In genomic region chr5:34293363-34293762, GRCm38 (mm10) we compare ENCODE assay signal across 19 mouse cellular contexts. TPM values are rescaled to one million over a fixed set of nuclear protein-coding genes. Genes with fewer than 3 reads are reported as not detected.
DNase-seq lines count a peak whose midpoint lies in the region; ATAC-seq and TF ChIP-seq lines count a peak whose summit lies in the region.
"Had no signal": no experiment of that assay in that cellular context is flagged by ENCODE, and none has a peak within 500 bp of the region (broad histone marks: within the 10 kb centered on the region; RNA-seq: fewer than 3 reads in every experiment).

No protein-coding gene starts in this region.

- no peaks in the 10 kb centered on the region for H3K36me3 ChIP-seq in intestine, postnatal 0 days (ENCODE audit: control insufficient read depth, insufficient read depth)
- H3K36me3 ChIP-seq in intestine, embryonic 16.5 days (ENCODE audit: control insufficient read depth, insufficient read depth, low read length), result no peaks in the 10 kb centered on the region
- H3K36me3 ChIP-seq in midbrain, postnatal 0 days (ENCODE audit: insufficient read depth, low read length), result no peaks in the 10 kb centered on the region
- no peaks in the 10 kb centered on the region for H3K36me3 ChIP-seq in midbrain, embryonic 15.5 days (replicated peaks)
- H3K36me3 ChIP-seq in CH12.LX (replicated peaks in 1 of 2; ENCODE audit: control insufficient read depth in 1 of 2, insufficient read depth in 1 of 2, low read length in 1 of 2), result no peaks in the 10 kb centered on the region
- H3K36me3 ChIP-seq: embryonic facial prominence, embryonic 15.5 days; G1E; heart, embryonic 10.5 days; limb, embryonic 15.5 days; neural tube, embryonic 13.5 days had no signal

- H3K79me2 ChIP-seq in CH12.LX (replicated peaks; ENCODE audit: control insufficient read depth, extremely low read depth, insufficient read depth, poor library complexity, severe bottlenecking), result no peaks in the 10 kb centered on the region

- TF ChIP-seq EP300 in CH12.LX (IDR thresholded peaks at IDR 0.05; ENCODE audit: low read length), result no peak

- TF ChIP-seq RAD21 in CH12.LX (IDR thresholded peaks at IDR 0.05; ENCODE audit: low read depth, low read length), result peak; percentile 11

- H3K4me2 ChIP-seq in intestine, postnatal 0 days (replicated peaks; ENCODE audit: low read depth), result no peak overlapping the region
- H3K4me2 ChIP-seq in intestine, embryonic 16.5 days (ENCODE audit: low read depth, low read length), result no peak overlapping the region
- H3K4me2 ChIP-seq in midbrain, postnatal 0 days (ENCODE audit: low read depth, low read length, poor library complexity, severe bottlenecking), result no peak overlapping the region
- no peak overlapping the region for H3K4me2 ChIP-seq in midbrain, embryonic 15.5 days
- H3K4me2 ChIP-seq in CH12.LX (ENCODE audit: insufficient read depth, low read depth, poor library complexity, severe bottlenecking), result no peak overlapping the region
- H3K4me2 ChIP-seq: embryonic facial prominence, embryonic 15.5 days; forebrain, embryonic 13.5 days; limb, embryonic 15.5 days; neural tube, embryonic 13.5 days had no signal

- H3K27me3 ChIP-seq in intestine, postnatal 0 days (replicated peaks; ENCODE audit: control insufficient read depth, insufficient read depth, low read length), result peaks cover 15% of the 10 kb centered on the region
- H3K27me3 ChIP-seq in intestine, embryonic 16.5 days (replicated peaks; ENCODE audit: control insufficient read depth, insufficient read depth, low read length), result peaks cover 13% of the 10 kb centered on the region
- H3K27me3 ChIP-seq in midbrain, postnatal 0 days (ENCODE audit: insufficient read depth, low read length), result no peaks in the 10 kb centered on the region
- H3K27me3 ChIP-seq in midbrain, embryonic 15.5 days (replicated peaks), result peaks cover 3% of the 10 kb centered on the region; the same call in 1 of the 2 replicates
- H3K27me3 ChIP-seq in CH12.LX (replicated peaks), result peaks cover 2% of the 10 kb centered on the region

- no peak for ATAC-seq in intestine, postnatal 0 days
- ATAC-seq in intestine, embryonic 16.5 days, result no peak
- no peak for ATAC-seq in midbrain, postnatal 0 days (ENCODE audit: low FRiP score)
- ATAC-seq in midbrain, embryonic 15.5 days (replicated peaks), result no peak
- ATAC-seq: forebrain, embryonic 13.5 days; midbrain, embryonic 16.5 days had no signal

- H3K27ac ChIP-seq in intestine, postnatal 0 days (ENCODE audit: low read depth, low read length), result no peak overlapping the region
- no peak overlapping the region for H3K27ac ChIP-seq in intestine, embryonic 16.5 days (ENCODE audit: low read length)
- no peak overlapping the region for H3K27ac ChIP-seq in midbrain, postnatal 0 days (ENCODE audit: low read depth, low read length)
- no peak overlapping the region for H3K27ac ChIP-seq in midbrain, embryonic 15.5 days
- no peak overlapping the region for H3K27ac ChIP-seq in CH12.LX (ENCODE audit: insufficient read depth, low read depth)
- H3K27ac ChIP-seq: embryonic facial prominence, embryonic 15.5 days; forebrain, embryonic 13.5 days; heart, embryonic 10.5 days; limb, embryonic 15.5 days; neural tube, embryonic 13.5 days had no signal

- no peak overlapping the region for H3K4me3 ChIP-seq in intestine, postnatal 0 days (ENCODE audit: low read depth, low read length)
- no peak overlapping the region for H3K4me3 ChIP-seq in intestine, embryonic 16.5 days (ENCODE audit: low read length)
- H3K4me3 ChIP-seq in midbrain, postnatal 0 days (ENCODE audit: low read depth, low read length), result no peak overlapping the region
- H3K4me3 ChIP-seq in midbrain, embryonic 15.5 days, result no peak overlapping the region
- no peak overlapping the region for H3K4me3 ChIP-seq in CH12.LX (replicated peaks in 1 of 3; ENCODE audit: low read depth in 2 of 3, low read length in 2 of 3, poor library complexity in 1 of 3)
- H3K4me3 ChIP-seq: embryonic facial prominence, embryonic 15.5 days; forebrain, embryonic 13.5 days; heart, embryonic 10.5 days; limb, embryonic 15.5 days; neural tube, embryonic 13.5 days had no signal

- in situ Hi-C loops in CH12.LX (cut with MboI; ENCODE audit: low pct_ligation_motif_present, low pct_unique_long_range_greater_than_20kb, low sequenced_read_pairs), result no loop called here

- 86% methylated on average over 6 of the region's 6 CpGs for WGBS in intestine, postnatal 0 days
- WGBS in intestine, embryonic 16.5 days, result 81% methylated on average over 6 of the region's 6 CpGs
- 81% methylated on average over 6 of the region's 6 CpGs for WGBS in midbrain, postnatal 0 days
- WGBS in midbrain, embryonic 15.5 days, result 77% methylated on average over 6 of the region's 6 CpGs

- no peak overlapping the region for H3K9ac ChIP-seq in intestine, postnatal 0 days (ENCODE audit: low read depth, low read length)
- H3K9ac ChIP-seq in intestine, embryonic 16.5 days (ENCODE audit: low read depth, low read length), result no peak overlapping the region
- no peak overlapping the region for H3K9ac ChIP-seq in midbrain, postnatal 0 days (replicated peaks; ENCODE audit: low read length, poor library complexity, severe bottlenecking)
- H3K9ac ChIP-seq in midbrain, embryonic 15.5 days, result no peak overlapping the region
- H3K9ac ChIP-seq in CH12.LX (ENCODE audit: insufficient read depth, low read depth), result no peak overlapping the region
- H3K9ac ChIP-seq: embryonic facial prominence, embryonic 15.5 days; forebrain, embryonic 13.5 days; limb, embryonic 15.5 days; neural tube, embryonic 13.5 days had no signal

- no peak for DNase-seq in midbrain, postnatal 0 days (ENCODE audit: low spot score)
- no peak for DNase-seq in CH12.LX (ENCODE audit: extremely low read depth)
- DNase-seq in ZHBTc4 (ENCODE audit: low read depth, low spot score), result peak; percentile 70
- DNase-seq in spleen, adult 18-20 months, result no peak
- DNase-seq in heart, postnatal 4 days, result no peak
- DNase-seq: cerebellum, adult 8-10 months; heart, postnatal 36 days; lung, postnatal 4 days had no signal

- dilution Hi-C loops in CH12.LX (cut with MboI; ENCODE audit: extremely low pct_ligation_motif_present, extremely low pct_unique_long_range_greater_than_20kb, low sequenced_read_pairs), result no loop called here

- TF ChIP-seq CTCF in intestine, postnatal 0 days (IDR thresholded peaks at IDR 0.05; ENCODE audit: low read depth), result peak; percentile 50
- peak; percentile 36; the same call in 1 of the 2 replicates for TF ChIP-seq CTCF in midbrain, postnatal 0 days (IDR thresholded peaks at IDR 0.05)
- peak in 1 of 2 experiments; percentile 44; a peak in 2 of 4 replicates for TF ChIP-seq CTCF in CH12.LX (conservative IDR thresholded peaks at IDR 0.05 in 1 of 2, IDR thresholded peaks at IDR 0.05 in 1 of 2; ENCODE audit: low read depth in 2 of 2, low read length in 2 of 2)

- no peaks in the 10 kb centered on the region for H3K9me3 ChIP-seq in intestine, postnatal 0 days (ENCODE audit: control insufficient read depth)
- no peaks in the 10 kb centered on the region for H3K9me3 ChIP-seq in intestine, embryonic 16.5 days (ENCODE audit: control insufficient read depth, low read length)
- H3K9me3 ChIP-seq in midbrain, postnatal 0 days (ENCODE audit: low read length), result no peaks in the 10 kb centered on the region
- no peaks in the 10 kb centered on the region for H3K9me3 ChIP-seq in midbrain, embryonic 15.5 days
- peaks cover 3% of the 10 kb centered on the region for H3K9me3 ChIP-seq in CH12.LX (replicated peaks; ENCODE audit: low read length)
- H3K9me3 ChIP-seq: embryonic facial prominence, embryonic 15.5 days; forebrain, embryonic 13.5 days; heart, embryonic 10.5 days; limb, embryonic 15.5 days; neural tube, embryonic 13.5 days had no signal

- H3K4me1 ChIP-seq in intestine, postnatal 0 days (replicated peaks; ENCODE audit: control insufficient read depth, insufficient read depth, low read length), result no peaks in the 10 kb centered on the region
- peaks cover 5% of the 10 kb centered on the region; the same call in 1 of the 2 replicates for H3K4me1 ChIP-seq in intestine, embryonic 16.5 days (ENCODE audit: control insufficient read depth, insufficient read depth, low read length)
- no peaks in the 10 kb centered on the region for H3K4me1 ChIP-seq in midbrain, postnatal 0 days (ENCODE audit: insufficient read depth, low read length)
- peaks cover 4% of the 10 kb centered on the region for H3K4me1 ChIP-seq in midbrain, embryonic 15.5 days
- no peaks in the 10 kb centered on the region for H3K4me1 ChIP-seq in CH12.LX (ENCODE audit: control insufficient read depth in 1 of 2, insufficient read depth in 2 of 2)
- H3K4me1 ChIP-seq: forebrain, embryonic 13.5 days; neural tube, embryonic 13.5 days had no signal

- TF ChIP-seq POLR2A in CH12.LX (IDR thresholded peaks at IDR 0.05; ENCODE audit: low read depth, low read length), result no peak

RNA-seq across cellular contexts. Expression of gene Cfap99, which starts 5.0 kb away (rescaled TPM):
- not detected in 2 replicates for polyA plus RNA-seq in intestine, postnatal 0 days (2015; fragmentation: Nextera tagmentation; extraction: Ambion mirVana)
- polyA plus RNA-seq in intestine, embryonic 16.5 days (2015; fragmentation: Nextera tagmentation; extraction: Ambion mirVana), result not detected in 2 replicates
- 0.24 and 2.1 TPM in 2 replicates for total RNA-seq in midbrain, postnatal 0 days (2014; rRNA removed)
- polyA plus RNA-seq in midbrain, postnatal 0 days (2015; fragmentation: Nextera tagmentation; extraction: Ambion mirVana), result 0.12 and 0.37 TPM in 2 replicates
- polyA plus RNA-seq in midbrain, embryonic 15.5 days (2015; fragmentation: Nextera tagmentation; extraction: Ambion mirVana), result 0.10 and 0.28 TPM in 2 replicates
- total RNA-seq in CH12.LX (2012; rRNA removed) (not detected in 2 replicates), CH12.LX (2014; rRNA removed) (not detected in 2 replicates)
- polyA plus RNA-seq in CH12.LX (2012; ENCODE audit: insufficient read length, low read depth), result not detected in 2 replicates
- not detected for total RNA-seq in heart, postnatal 4 days (2021)
- total RNA-seq: G1E; heart, postnatal 36 days had no signal
- polyA plus RNA-seq: forebrain, embryonic 13.5 days; G1E; heart, embryonic 10.5 days; intestine, embryonic 14.5 days; limb, embryonic 15.5 days; neural tube, embryonic 13.5 days had no signal

RNA-seq across cellular contexts. Expression of gene Zfyve28, which starts 5.1 kb away (rescaled TPM):
- 0.05 and 0.07 TPM in 2 replicates for polyA plus RNA-seq in intestine, postnatal 0 days (2015; fragmentation: Nextera tagmentation; extraction: Ambion mirVana)
- polyA plus RNA-seq in intestine, embryonic 16.5 days (2015; fragmentation: Nextera tagmentation; extraction: Ambion mirVana), result 0.28 and 0.42 TPM in 2 replicates
- 6.1 and 10.0 TPM in 2 replicates for total RNA-seq in midbrain, postnatal 0 days (2014; rRNA removed)
- 2.9 and 3.0 TPM in 2 replicates for polyA plus RNA-seq in midbrain, postnatal 0 days (2015; fragmentation: Nextera tagmentation; extraction: Ambion mirVana)
- polyA plus RNA-seq in midbrain, embryonic 15.5 days (2015; fragmentation: Nextera tagmentation; extraction: Ambion mirVana), result 4.7 and 6.1 TPM in 2 replicates
- total RNA-seq in CH12.LX (2012; rRNA removed), result 1.2 and 1.7 TPM in 2 replicates
- 2.0 TPM in 2 replicates for total RNA-seq in CH12.LX (2014; rRNA removed)
- polyA plus RNA-seq in CH12.LX (2012; ENCODE audit: insufficient read length, low read depth), result 2.8 and 2.9 TPM in 2 replicates
- 1 to 10 TPM; 1.5 to 2.5 TPM for total RNA-seq in heart, postnatal 4 days (2021)
- polyA plus RNA-seq: G1E had no signal

RNA-seq across cellular contexts. Expression of gene Rnf4, which starts 42.7 kb away (rescaled TPM):
- 62.3 and 65.0 TPM in 2 replicates for polyA plus RNA-seq in intestine, postnatal 0 days (2015; fragmentation: Nextera tagmentation; extraction: Ambion mirVana)
- polyA plus RNA-seq in intestine, embryonic 16.5 days (2015; fragmentation: Nextera tagmentation; extraction: Ambion mirVana), result 133 and 143 TPM in 2 replicates
- 95.2 and 129 TPM in 2 replicates for total RNA-seq in midbrain, postnatal 0 days (2014; rRNA removed)
- polyA plus RNA-seq in midbrain, postnatal 0 days (2015; fragmentation: Nextera tagmentation; extraction: Ambion mirVana), result 124 TPM in 2 replicates
- polyA plus RNA-seq in midbrain, embryonic 15.5 days (2015; fragmentation: Nextera tagmentation; extraction: Ambion mirVana), result 130 and 132 TPM in 2 replicates
- total RNA-seq in CH12.LX (2012; rRNA removed) (60.3 and 77.1 TPM in 2 replicates), CH12.LX (2014; rRNA removed) (117 and 119 TPM in 2 replicates)
- 108 and 112 TPM in 2 replicates for polyA plus RNA-seq in CH12.LX (2012; ENCODE audit: insufficient read length, low read depth)
- 10 to 100 TPM; 85.8 to 86.3 TPM for total RNA-seq in heart, postnatal 4 days (2021)
